Mouse (Mus musculus) bone marrow, adult 2 months (tissue): ENCODE data around the gene Pakap.

Experiments
- CTCF ChIP-seq: fragments of 200-500 bp; IDR thresholded peaks from 2 replicates; pipeline ENCODE4 v1.5.1; 2011; ENCODE audit warnings: low read length, control low read depth; ENCODE audit not compliant: control insufficient read depth, insufficient read depth
- POLR2A ChIP-seq: fragments of 200-500 bp; IDR thresholded peaks from 2 replicates; pipeline ENCODE4 v1.6.1; 2011; ENCODE audit warnings: low read depth, mild to moderate bottlenecking, control low read depth, low read length, borderline replicate concordance; ENCODE audit not compliant: control insufficient read depth

DNA sequence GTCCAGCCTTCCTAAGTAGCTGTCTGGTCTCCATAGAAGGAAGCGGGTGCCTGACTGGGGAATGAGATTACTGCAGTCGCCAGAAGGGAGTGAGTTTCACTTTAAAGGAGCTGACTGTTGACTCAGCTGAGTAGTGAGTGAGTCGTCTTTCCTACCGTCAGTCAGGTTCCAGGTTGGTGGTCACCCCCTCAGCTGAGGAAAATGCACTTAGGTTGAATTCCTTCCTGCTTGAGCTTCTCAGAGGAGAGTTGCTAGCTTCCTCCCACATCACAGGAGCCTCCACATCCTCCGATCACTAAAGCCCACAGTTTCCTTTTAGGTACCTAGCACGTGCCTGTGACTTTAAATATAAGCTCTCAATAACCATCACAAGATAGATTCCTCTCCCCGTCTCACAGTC is 72.2 kb downstream of the Pakap start:
- TF ChIP-seq POLR2A (no peak), CTCF (no peak)
